Mouse (Mus musculus) G1E (cell line): ENCODE data around the gene Lipe.

Experiments
- CTCF ChIP-seq: IDR thresholded peaks from 2 replicates; pipeline ENCODE4 v1.5.1; 2012; ENCODE audit warnings: low read depth, low read length, inconsistent platforms, mixed read lengths
- GATA1 ChIP-seq: IDR thresholded peaks from 2 replicates; pipeline ENCODE4 v1.6.1; 2012; ENCODE audit warnings: borderline replicate concordance, low read length, inconsistent platforms, mixed read lengths
- TAL1 ChIP-seq: conservative IDR thresholded peaks from 2 replicates; pipeline ENCODE4 v1.6.1; 2012; ENCODE audit warnings: low read depth, low read length, inconsistent platforms, mixed read lengths

DNA sequence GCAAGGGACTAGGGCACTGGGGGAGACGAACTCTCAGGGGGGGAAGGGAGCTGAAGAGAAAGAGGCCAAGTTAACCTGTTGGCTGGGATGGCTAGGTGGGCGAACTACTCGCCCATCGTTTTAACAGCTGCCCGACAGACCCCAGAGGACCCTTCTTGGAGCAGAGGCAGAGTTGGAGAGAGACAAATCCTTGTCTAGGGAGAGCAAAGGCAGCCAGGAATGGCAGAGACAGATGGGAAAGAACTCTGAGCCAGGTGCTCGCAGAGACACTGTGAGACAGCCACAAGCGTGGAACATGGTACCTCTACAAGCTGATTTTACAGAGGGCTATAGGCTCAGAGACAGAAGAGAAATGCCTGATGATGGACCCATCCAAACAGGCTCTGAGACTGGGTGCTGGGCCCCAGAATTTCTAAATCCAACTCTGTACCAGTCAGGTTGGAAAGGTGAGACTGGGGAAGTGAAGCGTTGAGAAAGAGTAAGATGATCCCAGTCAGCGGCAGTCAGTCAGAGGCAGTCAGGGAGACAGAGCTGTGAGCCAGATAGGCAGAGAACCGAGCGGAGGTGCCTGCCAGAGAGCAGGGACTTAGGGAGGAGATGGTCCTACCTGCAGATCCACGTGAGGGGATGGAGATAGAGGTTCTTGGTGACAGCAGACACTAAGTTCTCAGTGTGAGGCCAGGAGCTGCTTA, 29.3 kb downstream of the Lipe start, which contains the start of gene Cnfn:
- TF ChIP-seq TAL1 (no peak), CTCF (no peak), GATA1 (no peak)
